Mouse (Mus musculus) thymus, postnatal 25 days (tissue): ENCODE results near the gene Grb7.
A peak's percentile ranks its signal among the peaks of the same experiment; 100 is the strongest.

ENCODE experiments used
- DNase-seq: peaks from one replicate; pipeline ENCODE4 v3.0.0; 2022

The Grb7 gene

GRCm38 (mm10) chr11:98473916-98474479 lies 27.8 kb downstream of the Grb7 start:
- DNase-seq, result no peak

GRCm38 (mm10) chr11:98474967-98475366 lies 28.8 kb downstream of the Grb7 start:
- DNase-seq, result no peak

GRCm38 (mm10) chr11:98475630-98476433 lies 29.6 kb downstream of the Grb7 start:
- DNase-seq, result no peak

GRCm38 (mm10) chr11:98476434-98476807 lies 30.2 kb downstream of the Grb7 start:
- no peak for DNase-seq

- DNase-seq, result no peak
Measured at GRCm38 (mm10) chr11:98477011-98477701, 31.0 kb downstream of the Grb7 start.

GRCm38 (mm10) chr11:98479026-98479939 lies 33.1 kb downstream of the Grb7 start:
- DNase-seq, result peak; percentile 51

- no peak for DNase-seq
Measured at GRCm38 (mm10) chr11:98479940-98480497, 33.8 kb downstream of the Grb7 start.

GRCm38 (mm10) chr11:98481231-98481630 lies 35.0 kb downstream of the Grb7 start:
- no peak for DNase-seq

- DNase-seq, result no peak
Measured at GRCm38 (mm10) chr11:98482067-98482466, 35.9 kb downstream of the Grb7 start.

- no peak for DNase-seq
Measured at GRCm38 (mm10) chr11:98485749-98486148, 39.6 kb downstream of the Grb7 start.

- no peak for DNase-seq
Measured at GRCm38 (mm10) chr11:98487526-98488040, 41.4 kb downstream of the Grb7 start.

GRCm38 (mm10) chr11:98488540-98489234 lies 42.5 kb downstream of the Grb7 start:
- DNase-seq, result no peak

- no peak for DNase-seq
Measured at GRCm38 (mm10) chr11:98491571-98491970, 45.4 kb downstream of the Grb7 start.

- DNase-seq, result peak; percentile 57
Measured at GRCm38 (mm10) chr11:98492959-98493358, 46.8 kb downstream of the Grb7 start.

- no peak for DNase-seq
Measured at GRCm38 (mm10) chr11:98493394-98493793, 47.2 kb downstream of the Grb7 start.

- DNase-seq, result peak; percentile 67
Measured at GRCm38 (mm10) chr11:98495176-98495719, 49.1 kb downstream of the Grb7 start.

GRCm38 (mm10) chr11:98497388-98498288 lies 51.4 kb downstream of the Grb7 start:
- peak; percentile 66 for DNase-seq

- DNase-seq, result no peak
Measured at GRCm38 (mm10) chr11:98504926-98505325, 58.7 kb downstream of the Grb7 start.
